Mouse (Mus musculus) hindbrain, embryonic 13.5 days (tissue): ENCODE results near the gene Cobll1. TPM values are rescaled to one million over a fixed set of nuclear protein-coding genes. Genes with fewer than 3 reads are reported as not detected.
A peak's percentile ranks its signal among the peaks of the same experiment; 100 is the strongest.

Source experiments
- ATAC-seq: fragments of 200-750 bp; cut with Nextera tagmentation; 2 replicates; pipeline ENCODE4 v1.8.0; 2017; ENCODE audit warnings: moderate TSS enrichment; ENCODE audit not compliant: low FRiP score
- H3K27ac ChIP-seq: fragments of 300-500 bp; sonication (generic); 2 replicates; pipeline ENCODE4 v1.5.1; 2015; ENCODE audit warnings: inconsistent platforms, mild to moderate bottlenecking, moderate library complexity
- H3K27me3 ChIP-seq: fragments of 300-500 bp; sonication (generic); 2 replicates; pipeline ENCODE4 v1.6.1; 2015; ENCODE audit warnings: mild to moderate bottlenecking, inconsistent platforms
- H3K36me3 ChIP-seq: fragments of 300-500 bp; sonication (generic); 2 replicates; pipeline ENCODE4 v1.6.1; 2015; ENCODE audit warnings: mild to moderate bottlenecking, inconsistent platforms
- H3K4me1 ChIP-seq: fragments of 300-500 bp; sonication (generic); replicated peaks from 2 replicates; pipeline ENCODE4 v1.6.1; 2015; ENCODE audit warnings: inconsistent platforms
- H3K4me2 ChIP-seq: fragments of 300-500 bp; sonication (generic); 2 replicates; pipeline ENCODE4 v1.6.1; 2015; ENCODE audit warnings: inconsistent platforms, mild to moderate bottlenecking, moderate library complexity
- H3K4me3 ChIP-seq: fragments of 300-500 bp; sonication (generic); 2 replicates; pipeline ENCODE4 v1.5.1; 2015; ENCODE audit warnings: mild to moderate bottlenecking, inconsistent platforms
- H3K9ac ChIP-seq: fragments of 300-500 bp; sonication (generic); 2 replicates; pipeline ENCODE4 v1.6.1; 2015; ENCODE audit warnings: mild to moderate bottlenecking, inconsistent platforms
- H3K9me3 ChIP-seq: fragments of 300-500 bp; sonication (generic); 2 replicates; pipeline ENCODE4 v1.6.1; 2016; ENCODE audit warnings: inconsistent platforms
- WGBS: fragments of 180-500 bp; shearing (Covaris S2); methylation state at CpG from one replicate; pipeline ENCODE4 v1.1.7; 2015; 5-methylcytosine and 5-hydroxymethylcytosine counted together
- polyA plus RNA-seq: library from polyadenylated mRNA; unstranded; fragments of >200 nt; fragmentation: Nextera tagmentation; extraction: Ambion mirVana; gene quantifications from 2 replicates; pipeline ENCODE4 v1.2.1, GENCODE M21; 2015

The Cobll1 gene
- polyA plus RNA-seq, 1 experiment from 2014 or later, result 3.0 TPM

GRCm38 (mm10) chr2:65260400-65260799 lies 21.2 kb upstream of the Cobll1 start:
- H3K27me3 ChIP-seq, result no peaks in the 10 kb centered on the region
- no peak overlapping the region for H3K4me2 ChIP-seq
- no peaks in the 10 kb centered on the region for H3K4me1 ChIP-seq
- H3K9me3 ChIP-seq, result no peaks in the 10 kb centered on the region
- 89% methylated on average over 4 of the region's 4 CpGs for WGBS
- no peak overlapping the region for H3K9ac ChIP-seq
- H3K4me3 ChIP-seq, result no peak overlapping the region
- ATAC-seq, result no peak
- no peaks in the 10 kb centered on the region for H3K36me3 ChIP-seq
- no peak overlapping the region for H3K27ac ChIP-seq

GRCm38 (mm10) chr2:65257446-65257845 lies 18.2 kb upstream of the Cobll1 start:
- WGBS, result 70% methylated on average over 2 of the region's 2 CpGs
- ATAC-seq, result no peak
- H3K4me1 ChIP-seq, result no peaks in the 10 kb centered on the region

GRCm38 (mm10) chr2:65256494-65257254 lies 17.5 kb upstream of the Cobll1 start:
- H3K4me1 ChIP-seq, result no peaks in the 10 kb centered on the region
- H3K27me3 ChIP-seq, result no peaks in the 10 kb centered on the region
- no peak overlapping the region for H3K4me2 ChIP-seq
- H3K9ac ChIP-seq, result no peak overlapping the region
- H3K4me3 ChIP-seq, result no peak overlapping the region
- 86% methylated on average over 6 of the region's 6 CpGs for WGBS
- ATAC-seq, result no peak
- H3K27ac ChIP-seq, result no peak overlapping the region
- H3K9me3 ChIP-seq, result no peaks in the 10 kb centered on the region
- H3K36me3 ChIP-seq, result no peaks in the 10 kb centered on the region

More at GRCm38 (mm10) chr2:65257446-65257845, 18.2 kb upstream of the Cobll1 start:
- Histone ChIP-seq H3K9me3 (no peaks in the 10 kb centered on the region), H3K27me3 (no peaks in the 10 kb centered on the region), H3K4me2 (no peak overlapping the region), H3K4me3 (no peak overlapping the region), H3K36me3 (no peaks in the 10 kb centered on the region), H3K9ac (no peak overlapping the region), H3K27ac (no peak overlapping the region)

- Histone ChIP-seq H3K36me3 (no peaks in the 10 kb centered on the region), H3K4me2 (no peak overlapping the region), H3K4me3 (no peak overlapping the region), H3K9me3 (no peaks in the 10 kb centered on the region), H3K4me1 (no peaks in the 10 kb centered on the region), H3K27me3 (no peaks in the 10 kb centered on the region), H3K9ac (no peak overlapping the region), H3K27ac (no peak overlapping the region)
- WGBS, result 58% methylated on average over 5 of the region's 5 CpGs
- ATAC-seq, result no peak
Measured at GRCm38 (mm10) chr2:65250589-65251104, 11.4 kb upstream of the Cobll1 start.

- H3K36me3 ChIP-seq, result no peaks in the 10 kb centered on the region
- H3K4me1 ChIP-seq, result no peaks in the 10 kb centered on the region
- ATAC-seq, result no peak
- no peaks in the 10 kb centered on the region for H3K9me3 ChIP-seq
- H3K27me3 ChIP-seq, result no peaks in the 10 kb centered on the region
- 55% methylated on average over 2 of the region's 2 CpGs for WGBS
- H3K9ac ChIP-seq, result no peak overlapping the region
- H3K4me3 ChIP-seq, result no peak overlapping the region
- H3K4me2 ChIP-seq, result no peak overlapping the region
- no peak overlapping the region for H3K27ac ChIP-seq
Measured at GRCm38 (mm10) chr2:65249575-65249974, 10.4 kb upstream of the Cobll1 start.

- H3K27ac ChIP-seq, result no peak overlapping the region
Measured at GRCm38 (mm10) chr2:65240173-65240745, 1.1 kb upstream of the Cobll1 start.

GRCm38 (mm10) chr2:65238171-65238963 lies 836 bp downstream of the Cobll1 start:
- Histone ChIP-seq H3K27ac (peak overlapping the region; percentile 30; the same call in 1 of the 2 replicates), H3K9me3 (no peaks in the 10 kb centered on the region), H3K4me2 (peak overlapping the region; percentile 97), H3K9ac (peak overlapping the region; percentile 72), H3K4me3 (peak overlapping the region; percentile 72), H3K36me3 (no peaks in the 10 kb centered on the region), H3K4me1 (peaks cover 16% of the 10 kb centered on the region), H3K27me3 (peaks cover 36% of the 10 kb centered on the region)
- peak; percentile 89 for ATAC-seq
- WGBS, result 1% methylated on average over 89 of the region's 114 CpGs

More at GRCm38 (mm10) chr2:65240173-65240745, 1.1 kb upstream of the Cobll1 start:
- H3K9ac ChIP-seq, result no peak overlapping the region
- no peak overlapping the region for H3K4me2 ChIP-seq
- H3K4me3 ChIP-seq, result no peak overlapping the region
- WGBS, result 77% methylated on average over 5 of the region's 5 CpGs
- no peaks in the 10 kb centered on the region for H3K9me3 ChIP-seq
- no peak for ATAC-seq
- H3K27me3 ChIP-seq, result peaks cover 36% of the 10 kb centered on the region
- H3K4me1 ChIP-seq, result peaks cover 16% of the 10 kb centered on the region
- H3K36me3 ChIP-seq, result no peaks in the 10 kb centered on the region

GRCm38 (mm10) chr2:65237610-65238170 lies 1.5 kb downstream of the Cobll1 start:
- peaks cover 16% of the 10 kb centered on the region for H3K4me1 ChIP-seq
- peak; percentile 33; the same call in 1 of the 2 replicates for ATAC-seq
- no peaks in the 10 kb centered on the region for H3K36me3 ChIP-seq
- peaks cover 36% of the 10 kb centered on the region for H3K27me3 ChIP-seq
- H3K9ac ChIP-seq, result peak overlapping the region; percentile 72
- H3K9me3 ChIP-seq, result no peaks in the 10 kb centered on the region
- H3K27ac ChIP-seq, result peak overlapping the region; percentile 30; the same call in 1 of the 2 replicates
- H3K4me3 ChIP-seq, result peak overlapping the region; percentile 72
- under 1% methylated on average over 22 of the region's 22 CpGs for WGBS
- peak overlapping the region; percentile 97 for H3K4me2 ChIP-seq

GRCm38 (mm10) chr2:65237116-65237515 lies 2.1 kb downstream of the Cobll1 start:
- Histone ChIP-seq H3K4me2 (peak overlapping the region; percentile 97), H3K9me3 (no peaks in the 10 kb centered on the region), H3K27ac (no peak overlapping the region), H3K4me3 (0 out of 2 replicates have a peak overlapping the region, but pooled peaks have one; percentile 72), H3K27me3 (peaks cover 36% of the 10 kb centered on the region), H3K36me3 (no peaks in the 10 kb centered on the region), H3K9ac (no peak overlapping the region), H3K4me1 (peaks cover 16% of the 10 kb centered on the region)
- no peak for ATAC-seq
- WGBS, result 61% methylated on average over 8 of the region's 8 CpGs

GRCm38 (mm10) chr2:65236644-65237043 lies 2.6 kb downstream of the Cobll1 start:
- H3K4me2 ChIP-seq, result no peak overlapping the region
- H3K9me3 ChIP-seq, result no peaks in the 10 kb centered on the region
- no peak overlapping the region for H3K9ac ChIP-seq
- H3K27me3 ChIP-seq, result peaks cover 36% of the 10 kb centered on the region
- WGBS, result 86% methylated on average over 8 of the region's 8 CpGs
- no peaks in the 10 kb centered on the region for H3K36me3 ChIP-seq
- peaks cover 16% of the 10 kb centered on the region for H3K4me1 ChIP-seq
- H3K4me3 ChIP-seq, result no peak overlapping the region
- no peak for ATAC-seq
- H3K27ac ChIP-seq, result no peak overlapping the region

- ATAC-seq, result no peak
- Histone ChIP-seq H3K4me2 (no peak overlapping the region), H3K9me3 (no peaks in the 10 kb centered on the region), H3K4me3 (no peak overlapping the region), H3K27ac (no peak overlapping the region), H3K36me3 (no peaks in the 10 kb centered on the region), H3K27me3 (peaks cover 12% of the 10 kb centered on the region), H3K9ac (no peak overlapping the region), H3K4me1 (peaks cover 6% of the 10 kb centered on the region)
- 89% methylated on average over 15 of the region's 15 CpGs for WGBS
Measured at GRCm38 (mm10) chr2:65232756-65233535, 6.3 kb downstream of the Cobll1 start.
